Mouse (Mus musculus) midbrain, embryonic 13.5 days (tissue): Measurements from ENCODE around the gene Adcy6. TPM values are rescaled to one million over a fixed set of nuclear protein-coding genes. Genes with fewer than 3 reads are reported as not detected.

ENCODE experiments used
- ATAC-seq: fragments of 200-750 bp; cut with Nextera tagmentation; 2 replicates; pipeline ENCODE4 v1.8.0; 2017; ENCODE audit warnings: mild to moderate bottlenecking, moderate TSS enrichment, moderate library complexity
- H3K27ac ChIP-seq: fragments of 300-500 bp; sonication (generic); 2 replicates; pipeline ENCODE4 v1.5.1; 2015; ENCODE audit warnings: inconsistent platforms, mild to moderate bottlenecking, moderate library complexity
- H3K27me3 ChIP-seq: fragments of 300-500 bp; sonication (generic); 2 replicates; pipeline ENCODE4 v1.6.1; 2015; ENCODE audit warnings: mild to moderate bottlenecking, inconsistent platforms
- H3K36me3 ChIP-seq: fragments of 300-500 bp; sonication (generic); 2 replicates; pipeline ENCODE4 v1.6.1; 2015; ENCODE audit warnings: mild to moderate bottlenecking, inconsistent platforms
- H3K4me1 ChIP-seq: fragments of 300-500 bp; sonication (generic); replicated peaks from 2 replicates; pipeline ENCODE4 v1.6.1; 2015; ENCODE audit warnings: inconsistent platforms
- H3K4me2 ChIP-seq: fragments of 300-500 bp; sonication (generic); replicated peaks from 2 replicates; pipeline ENCODE4 v1.6.1; 2015; ENCODE audit warnings: moderate library complexity, mild to moderate bottlenecking, inconsistent platforms
- H3K4me3 ChIP-seq: fragments of 300-500 bp; sonication (generic); replicated peaks from 2 replicates; pipeline ENCODE4 v1.5.1; 2015; ENCODE audit warnings: mild to moderate bottlenecking, inconsistent platforms
- H3K9ac ChIP-seq: fragments of 300-500 bp; sonication (generic); replicated peaks from 2 replicates; pipeline ENCODE4 v1.6.1; 2015; ENCODE audit warnings: mild to moderate bottlenecking, inconsistent platforms
- H3K9me3 ChIP-seq: fragments of 300-500 bp; sonication (generic); 2 replicates; pipeline ENCODE4 v1.6.1; 2016; ENCODE audit warnings: mild to moderate bottlenecking, inconsistent platforms
- WGBS: fragments of 180-500 bp; shearing (Covaris S2); methylation state at CpG from one replicate; pipeline ENCODE4 v1.1.7; 2015; 5-methylcytosine and 5-hydroxymethylcytosine counted together
- polyA plus RNA-seq: library from polyadenylated mRNA; unstranded; fragments of >200 nt; fragmentation: Nextera tagmentation; extraction: Ambion mirVana; gene quantifications from 2 replicates; pipeline ENCODE4 v1.2.1, GENCODE M21; 2015

Adcy6 gene
- polyA plus RNA-seq, 1 experiment from 2014 or later: 13.0 TPM

DNA sequence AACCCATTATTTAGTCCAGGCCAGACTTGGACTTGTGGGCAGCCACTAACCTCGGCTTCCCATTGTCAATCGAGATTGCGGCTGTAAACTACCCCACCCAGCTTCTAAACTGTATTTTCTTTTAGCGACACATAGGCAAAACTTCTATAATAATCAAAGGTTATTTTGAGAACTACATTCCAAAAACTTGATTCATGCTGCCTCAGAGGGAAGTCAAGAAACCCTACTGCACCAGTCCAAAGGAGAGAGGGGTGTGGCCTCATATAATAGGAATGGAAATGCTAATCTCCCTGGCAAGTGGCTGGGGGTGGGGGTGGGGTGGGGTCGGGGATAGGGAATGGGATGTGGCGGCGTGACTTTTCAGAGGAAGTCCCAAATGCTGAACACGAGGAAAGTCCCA, 16.2 kb upstream of the Adcy6 start:
- peaks cover 39% of the 10 kb centered on the region for H3K4me1 ChIP-seq
- no peaks in the 10 kb centered on the region for H3K9me3 ChIP-seq
- H3K4me3 ChIP-seq: no peak overlapping the region
- H3K9ac ChIP-seq: no peak overlapping the region
- H3K4me2 ChIP-seq: no peak overlapping the region
- H3K36me3 ChIP-seq: no peaks in the 10 kb centered on the region
- H3K27ac ChIP-seq: no peak overlapping the region
- peaks cover 16% of the 10 kb centered on the region for H3K27me3 ChIP-seq
- ATAC-seq: no peak
- 15% methylated on average over 8 of the region's 8 CpGs for WGBS

DNA sequence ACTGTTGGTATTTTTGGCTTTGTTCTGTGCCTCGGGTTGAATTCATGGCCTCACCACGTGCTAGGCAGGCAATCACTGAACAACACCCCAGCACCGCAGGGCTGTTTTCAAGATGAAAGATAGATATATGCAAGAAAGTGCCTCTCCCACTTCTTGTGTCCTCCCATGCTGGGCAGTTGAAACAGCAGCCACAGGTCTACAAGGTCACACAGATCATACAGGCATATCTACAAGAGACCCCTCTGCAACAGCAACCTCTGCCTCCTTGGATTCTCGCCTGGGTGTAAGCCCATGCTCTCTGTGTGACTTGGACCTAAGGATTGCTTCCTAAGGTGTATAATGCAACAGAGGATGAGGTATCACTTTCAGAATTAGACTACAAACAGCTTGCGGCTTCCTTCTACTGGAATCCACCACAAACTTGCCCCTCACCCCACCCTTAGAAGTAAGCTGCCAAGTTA, 13.5 kb upstream of the Adcy6 start:
- ATAC-seq: no peak
- no peak overlapping the region for H3K4me2 ChIP-seq
- peaks cover 18% of the 10 kb centered on the region for H3K4me1 ChIP-seq
- H3K4me3 ChIP-seq: no peak overlapping the region
- H3K9ac ChIP-seq: no peak overlapping the region
- 62% methylated on average over 5 of the region's 5 CpGs for WGBS
- 0 out of 2 replicates have a peak, but pooled peaks cover 3% of the 10 kb centered on the region for H3K27me3 ChIP-seq
- no peaks in the 10 kb centered on the region for H3K9me3 ChIP-seq
- no peaks in the 10 kb centered on the region for H3K36me3 ChIP-seq
- H3K27ac ChIP-seq: no peak overlapping the region

DNA sequence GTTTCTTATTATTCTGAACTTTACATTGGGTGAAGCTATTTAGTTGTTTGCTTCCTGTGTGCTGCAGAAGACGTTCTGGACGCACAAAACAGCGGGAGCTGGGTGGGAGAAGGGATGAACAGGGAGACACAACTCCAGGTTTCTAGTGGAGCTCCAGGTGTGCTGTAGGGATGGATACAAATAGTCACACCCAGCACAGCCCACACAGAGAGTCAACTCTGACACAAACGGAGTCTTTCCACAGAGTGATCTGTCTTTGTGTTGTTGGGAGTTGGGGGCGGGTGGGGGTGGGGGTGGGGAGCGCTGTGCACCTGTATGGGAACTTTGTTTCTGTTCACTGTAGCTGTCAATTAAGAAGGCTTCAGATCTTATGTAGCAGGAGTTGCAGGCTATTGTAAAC, 12.8 kb upstream of the Adcy6 start:
- WGBS: 19% methylated on average over 6 of the region's 6 CpGs
- ATAC-seq: no peak

DNA sequence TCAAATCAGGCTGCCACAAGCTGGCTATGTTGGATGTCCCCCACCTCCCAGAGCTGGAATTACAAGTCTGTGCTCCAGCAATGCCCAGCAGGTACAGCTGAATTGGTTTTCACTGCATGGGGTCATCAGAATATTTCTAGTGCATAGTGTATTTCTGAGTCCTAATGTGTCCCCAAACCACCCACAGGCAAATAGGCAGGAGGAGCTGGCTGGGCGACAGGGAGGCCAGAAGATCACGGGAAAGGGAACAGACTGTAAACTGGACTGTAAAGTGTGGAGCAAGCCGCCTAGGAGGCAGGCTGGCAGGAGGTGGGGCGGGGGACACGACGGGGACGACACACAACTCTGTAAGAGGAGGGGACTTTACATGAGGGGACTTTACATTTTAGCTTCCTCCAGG, 12.3 kb upstream of the Adcy6 start:
- 7% methylated on average over 7 of the region's 7 CpGs for WGBS
- Histone ChIP-seq H3K4me2 (no peak overlapping the region), H3K9me3 (no peaks in the 10 kb centered on the region), H3K27me3 (0 out of 2 replicates have a peak, but pooled peaks cover 3% of the 10 kb centered on the region), H3K4me3 (no peak overlapping the region), H3K27ac (no peak overlapping the region), H3K4me1 (peaks cover 13% of the 10 kb centered on the region), H3K36me3 (no peaks in the 10 kb centered on the region), H3K9ac (0 out of 2 replicates have a peak overlapping the region, but pooled peaks have one; percentile 8)
- ATAC-seq: no peak

More for the DNA sequence above, 12.8 kb upstream of the Adcy6 start:
- Histone ChIP-seq H3K27ac (no peak overlapping the region), H3K4me2 (no peak overlapping the region), H3K4me1 (peaks cover 13% of the 10 kb centered on the region), H3K9ac (no peak overlapping the region), H3K9me3 (no peaks in the 10 kb centered on the region), H3K27me3 (0 out of 2 replicates have a peak, but pooled peaks cover 3% of the 10 kb centered on the region), H3K36me3 (no peaks in the 10 kb centered on the region), H3K4me3 (no peak overlapping the region)

DNA sequence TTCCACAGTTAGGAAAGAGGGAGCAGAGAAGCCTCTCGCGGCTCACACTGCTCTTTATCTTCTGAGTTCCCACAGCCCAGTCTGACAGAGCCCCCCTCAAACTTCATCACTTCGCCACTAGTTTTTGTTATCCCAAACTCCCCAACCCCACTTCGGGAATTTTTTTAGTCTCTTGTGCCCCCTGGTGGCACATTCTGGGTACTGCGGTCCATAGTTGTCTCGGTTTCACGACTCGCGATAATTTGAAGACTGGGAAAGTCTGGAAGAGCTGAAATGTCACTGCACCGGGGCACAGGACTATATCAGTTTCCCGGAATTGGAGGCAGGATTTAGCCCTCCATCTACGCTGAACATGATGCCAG, 7.3 kb upstream of the Adcy6 start:
- H3K9me3 ChIP-seq: no peaks in the 10 kb centered on the region
- H3K9ac ChIP-seq: no peak overlapping the region
- H3K4me1 ChIP-seq: peaks cover 17% of the 10 kb centered on the region
- no peak overlapping the region for H3K4me3 ChIP-seq
- no peaks in the 10 kb centered on the region for H3K36me3 ChIP-seq
- H3K4me2 ChIP-seq: 0 out of 2 replicates have a peak overlapping the region, but pooled peaks have one; percentile 15
- no peak overlapping the region for H3K27ac ChIP-seq
- peak; percentile 53; the same call in 1 of the 2 replicates for ATAC-seq
- 2% methylated on average over 12 of the region's 12 CpGs for WGBS
- 0 out of 2 replicates have a peak, but pooled peaks cover 2% of the 10 kb centered on the region for H3K27me3 ChIP-seq

DNA sequence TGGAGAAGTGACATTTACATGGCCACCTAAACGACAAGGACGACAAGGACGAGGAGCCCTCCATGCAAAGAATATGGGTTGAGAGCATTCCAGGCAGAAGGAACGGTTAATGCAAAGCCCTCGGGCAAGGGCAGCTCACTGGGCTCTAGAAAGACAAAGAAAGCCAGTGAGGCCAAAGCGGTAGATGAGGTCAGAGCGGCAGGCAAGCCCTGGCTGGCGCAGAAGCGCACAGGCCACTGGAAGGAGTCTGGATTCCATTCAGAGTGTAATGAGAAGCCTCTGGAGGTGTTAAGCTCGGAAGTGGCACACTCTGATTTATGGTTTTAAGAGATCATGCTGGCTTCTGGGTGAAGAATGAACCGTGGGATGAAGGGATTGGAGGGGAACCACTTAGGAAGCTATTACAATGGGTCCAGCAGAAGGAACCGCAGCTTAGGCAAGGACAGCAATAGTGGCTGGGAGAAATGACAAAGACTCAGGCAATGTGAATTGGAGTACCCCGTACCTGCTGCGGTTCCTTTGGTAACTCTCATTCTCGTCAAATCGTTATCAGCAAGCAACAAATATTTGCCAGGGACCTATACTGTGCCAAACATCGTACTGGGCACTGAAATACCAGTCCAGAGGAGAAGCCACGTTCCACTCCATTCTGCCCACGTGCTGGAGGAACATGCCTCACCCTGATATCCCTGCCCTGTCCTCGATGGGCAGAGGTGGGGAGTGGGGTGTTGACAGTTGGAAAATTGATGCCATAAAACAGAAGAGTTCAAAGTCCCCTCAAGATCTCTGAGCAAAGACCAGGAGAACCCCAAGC, 6.7 kb upstream of the Adcy6 start:
- Histone ChIP-seq H3K36me3 (no peaks in the 10 kb centered on the region), H3K27me3 (0 out of 2 replicates have a peak, but pooled peaks cover 2% of the 10 kb centered on the region), H3K4me3 (no peak overlapping the region), H3K9me3 (no peaks in the 10 kb centered on the region), H3K9ac (no peak overlapping the region), H3K27ac (no peak overlapping the region), H3K4me2 (0 out of 2 replicates have a peak overlapping the region, but pooled peaks have one; percentile 15), H3K4me1 (peaks cover 16% of the 10 kb centered on the region)
- ATAC-seq: no peak
- 45% methylated on average over 20 of the region's 20 CpGs for WGBS

DNA sequence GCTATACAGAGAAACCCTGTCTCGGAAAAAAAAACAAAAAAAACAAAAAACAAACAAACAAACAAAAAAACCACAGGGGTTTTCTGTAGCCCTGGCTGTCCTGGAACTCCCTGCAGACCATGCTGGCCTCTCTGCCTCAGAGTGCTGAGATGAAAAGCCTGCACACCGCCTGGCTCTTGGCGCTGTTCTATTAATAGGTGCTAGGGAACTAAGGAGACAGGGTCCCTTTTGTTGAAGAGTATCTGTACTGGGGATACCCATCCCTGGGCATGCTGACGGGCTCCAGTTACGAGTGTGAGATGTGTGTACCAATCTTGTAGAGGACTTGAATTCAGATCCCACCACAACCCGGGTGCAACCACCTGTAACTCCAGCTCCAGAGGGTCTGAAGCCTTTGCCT, 5.9 kb upstream of the Adcy6 start:
- 67% methylated on average over 6 of the region's 6 CpGs for WGBS
- Histone ChIP-seq H3K9ac (no peak overlapping the region), H3K36me3 (no peaks in the 10 kb centered on the region), H3K9me3 (no peaks in the 10 kb centered on the region), H3K4me1 (peaks cover 16% of the 10 kb centered on the region), H3K27me3 (0 out of 2 replicates have a peak, but pooled peaks cover 2% of the 10 kb centered on the region), H3K4me2 (no peak overlapping the region), H3K27ac (no peak overlapping the region), H3K4me3 (no peak overlapping the region)
- ATAC-seq: no peak

DNA sequence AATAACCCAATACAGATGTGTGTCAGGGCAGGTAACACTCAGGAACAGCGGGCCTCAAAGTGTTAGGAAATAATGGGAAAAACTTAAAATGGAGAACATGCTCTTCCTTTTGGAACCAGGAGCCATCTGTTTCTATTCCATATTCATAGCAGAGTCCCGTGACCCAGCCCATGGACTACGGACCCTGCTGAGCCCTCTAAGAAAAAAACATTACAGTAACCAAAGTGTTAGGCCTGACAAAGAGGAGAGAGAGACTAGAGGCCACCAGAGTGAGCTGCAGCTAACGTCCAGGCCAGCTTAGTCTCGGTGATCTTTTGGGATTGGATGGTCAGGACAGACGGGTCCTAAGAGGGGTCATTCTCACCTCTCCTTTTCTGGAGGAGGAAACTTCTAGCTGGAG, 5.1 kb upstream of the Adcy6 start:
- 52% methylated on average over 6 of the region's 6 CpGs for WGBS
- H3K9ac ChIP-seq: no peak overlapping the region

DNA sequence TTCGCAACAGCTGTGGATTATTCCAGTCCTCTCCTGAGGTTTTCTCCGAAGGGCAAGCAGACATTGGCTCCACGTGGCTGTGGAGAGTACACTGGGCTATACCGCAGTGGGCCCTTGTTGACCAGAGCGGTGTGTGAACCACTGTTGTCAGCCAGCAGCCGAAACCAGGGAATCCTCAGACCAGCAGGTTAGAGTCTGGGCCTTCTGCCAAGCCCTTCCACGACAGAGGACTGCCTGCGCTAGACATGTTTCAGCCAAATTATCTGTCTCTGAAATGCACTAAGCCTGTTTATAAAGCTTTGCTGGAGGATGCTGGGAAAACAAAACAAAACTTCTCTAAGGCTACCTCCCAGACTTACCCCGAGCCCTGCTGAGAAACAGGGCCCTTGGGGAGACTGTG, 4.7 kb upstream of the Adcy6 start:
- Histone ChIP-seq H3K9me3 (no peaks in the 10 kb centered on the region), H3K9ac (no peak overlapping the region), H3K4me3 (no peak overlapping the region), H3K4me2 (no peak overlapping the region), H3K27me3 (0 out of 2 replicates have a peak, but pooled peaks cover 2% of the 10 kb centered on the region), H3K36me3 (no peaks in the 10 kb centered on the region), H3K4me1 (peaks cover 24% of the 10 kb centered on the region), H3K27ac (peak overlapping the region; percentile 14)
- no peak for ATAC-seq
- WGBS: 51% methylated on average over 9 of the region's 9 CpGs

More for the DNA sequence above, 5.1 kb upstream of the Adcy6 start:
- Histone ChIP-seq H3K4me2 (no peak overlapping the region), H3K9me3 (no peaks in the 10 kb centered on the region), H3K27ac (0 out of 2 replicates have a peak overlapping the region, but pooled peaks have one; percentile 19), H3K4me3 (no peak overlapping the region), H3K36me3 (no peaks in the 10 kb centered on the region), H3K27me3 (0 out of 2 replicates have a peak, but pooled peaks cover 2% of the 10 kb centered on the region), H3K4me1 (peaks cover 21% of the 10 kb centered on the region)
- ATAC-seq: no peak

DNA sequence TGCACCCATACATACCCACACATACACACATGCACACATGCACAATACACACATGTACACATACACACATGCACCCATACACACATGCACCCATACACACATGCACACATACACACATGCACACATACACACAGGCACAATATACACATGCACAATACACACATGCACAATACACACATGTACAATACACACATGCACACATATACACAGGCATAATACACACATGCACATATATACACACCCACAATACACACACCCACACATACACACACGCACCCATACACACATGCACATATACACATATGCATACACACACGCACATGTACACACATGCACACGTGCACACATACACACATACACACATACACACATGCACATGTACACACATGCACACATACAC, 2.4 kb upstream of the Adcy6 start:
- H3K27me3 ChIP-seq: 0 out of 2 replicates have a peak, but pooled peaks cover 2% of the 10 kb centered on the region
- no peak overlapping the region for H3K9ac ChIP-seq
- no peaks in the 10 kb centered on the region for H3K9me3 ChIP-seq
- no peak for ATAC-seq
- no peak overlapping the region for H3K4me2 ChIP-seq
- H3K4me3 ChIP-seq: no peak overlapping the region
- H3K27ac ChIP-seq: no peak overlapping the region
- H3K4me1 ChIP-seq: peaks cover 39% of the 10 kb centered on the region
- no peaks in the 10 kb centered on the region for H3K36me3 ChIP-seq
- WGBS: 99% methylated on average over 3 of the region's 3 CpGs

DNA sequence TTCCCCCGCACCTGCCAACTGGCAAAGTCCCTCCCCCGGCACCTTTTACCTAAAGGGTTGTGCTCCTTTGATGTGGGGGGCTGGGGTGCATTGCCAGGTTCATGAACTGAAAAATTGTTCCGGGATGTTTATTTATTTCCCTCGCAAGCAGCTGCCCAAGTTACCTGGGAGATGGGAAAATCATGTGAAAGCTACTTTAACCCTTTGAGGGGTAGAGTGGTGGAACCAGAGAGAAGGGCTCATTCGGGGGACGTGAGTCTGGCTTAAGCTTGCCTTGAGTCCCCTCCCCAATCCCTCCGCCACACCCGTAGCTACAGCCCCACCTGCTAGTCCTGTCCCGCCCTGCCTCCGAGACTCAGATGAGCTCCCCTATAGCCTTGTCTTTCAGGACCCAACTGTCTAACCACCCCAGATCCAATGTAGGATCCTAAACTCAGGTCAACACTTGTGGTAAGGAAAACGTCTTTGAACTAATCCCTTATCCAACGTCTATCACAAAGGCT, 306 bp upstream of the Adcy6 start:
- Histone ChIP-seq H3K4me1 (peaks cover 45% of the 10 kb centered on the region), H3K9me3 (no peaks in the 10 kb centered on the region), H3K4me2 (peak overlapping the region; percentile 87), H3K27me3 (no peaks in the 10 kb centered on the region), H3K4me3 (peak overlapping the region; percentile 74), H3K36me3 (no peaks in the 10 kb centered on the region), H3K9ac (peak overlapping the region; percentile 86), H3K27ac (peak overlapping the region; percentile 85)
- ATAC-seq: 0 out of 2 replicates have a peak, but pooled peaks have one; percentile 22
- WGBS: 3% methylated on average over 12 of the region's 12 CpGs

DNA sequence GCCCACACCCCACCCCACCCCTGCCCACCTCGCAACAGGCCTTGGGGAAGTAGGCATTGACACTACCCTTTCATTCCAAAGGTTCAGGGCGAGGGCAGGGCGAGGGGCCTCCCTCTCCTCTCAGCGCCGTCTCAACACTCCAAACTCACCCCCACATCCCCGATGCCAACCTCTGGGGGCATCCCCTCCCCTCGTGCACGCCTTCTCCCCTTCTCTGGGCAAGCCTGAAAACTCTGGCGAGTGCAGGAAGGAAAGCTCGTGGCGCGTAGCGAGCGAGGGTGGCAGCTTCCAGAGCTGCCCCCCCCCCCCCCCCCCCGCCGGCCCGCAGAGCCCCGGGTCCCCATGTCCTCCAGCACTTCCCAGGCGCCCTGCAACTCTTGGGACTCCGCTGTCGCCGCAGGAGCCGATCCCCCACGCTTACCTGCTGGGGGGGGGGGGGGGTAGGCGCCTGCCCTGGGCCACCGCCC, 1.1 kb downstream of the Adcy6 start:
- Histone ChIP-seq H3K27ac (peak overlapping the region; percentile 85), H3K36me3 (peaks cover 10% of the 10 kb centered on the region), H3K9me3 (no peaks in the 10 kb centered on the region), H3K4me3 (peak overlapping the region; percentile 74), H3K27me3 (no peaks in the 10 kb centered on the region), H3K9ac (peak overlapping the region; percentile 86), H3K4me2 (peak overlapping the region; percentile 87), H3K4me1 (peaks cover 33% of the 10 kb centered on the region)
- ATAC-seq: peak; percentile 46
- 0% methylated on average over 13 of the region's 26 CpGs for WGBS
